Mouse (Mus musculus): ENCODE data around the gene Slc16a1.
A peak's percentile ranks its signal among the peaks of the same experiment; 100 is the strongest.

Slc16a1 gene

DNA sequence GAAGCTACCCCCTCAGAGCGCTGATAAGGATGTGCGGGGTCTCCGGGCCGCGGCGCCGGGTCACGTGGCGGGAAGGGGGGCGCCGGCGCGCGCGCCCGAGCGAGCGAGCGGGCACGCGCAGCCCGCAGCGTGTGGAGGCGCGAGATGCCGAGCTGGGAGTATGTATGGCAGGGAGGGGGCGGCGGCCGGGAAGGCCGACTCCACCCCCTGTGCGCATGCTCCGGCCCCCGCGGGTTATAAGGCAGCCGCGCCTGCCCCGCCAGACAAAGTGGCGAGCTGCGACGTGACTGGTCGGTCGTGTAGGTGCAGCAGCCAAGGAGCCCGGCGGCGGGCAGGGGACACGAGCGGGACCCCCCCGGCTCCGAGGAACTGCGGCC lies at the start of gene Slc16a1:
TSS of gene Slc16a1 (plus strand) at position 266 of the 377 bp plus-strand sequence.
- peak; percentile 93 for DNase-seq

DNA sequence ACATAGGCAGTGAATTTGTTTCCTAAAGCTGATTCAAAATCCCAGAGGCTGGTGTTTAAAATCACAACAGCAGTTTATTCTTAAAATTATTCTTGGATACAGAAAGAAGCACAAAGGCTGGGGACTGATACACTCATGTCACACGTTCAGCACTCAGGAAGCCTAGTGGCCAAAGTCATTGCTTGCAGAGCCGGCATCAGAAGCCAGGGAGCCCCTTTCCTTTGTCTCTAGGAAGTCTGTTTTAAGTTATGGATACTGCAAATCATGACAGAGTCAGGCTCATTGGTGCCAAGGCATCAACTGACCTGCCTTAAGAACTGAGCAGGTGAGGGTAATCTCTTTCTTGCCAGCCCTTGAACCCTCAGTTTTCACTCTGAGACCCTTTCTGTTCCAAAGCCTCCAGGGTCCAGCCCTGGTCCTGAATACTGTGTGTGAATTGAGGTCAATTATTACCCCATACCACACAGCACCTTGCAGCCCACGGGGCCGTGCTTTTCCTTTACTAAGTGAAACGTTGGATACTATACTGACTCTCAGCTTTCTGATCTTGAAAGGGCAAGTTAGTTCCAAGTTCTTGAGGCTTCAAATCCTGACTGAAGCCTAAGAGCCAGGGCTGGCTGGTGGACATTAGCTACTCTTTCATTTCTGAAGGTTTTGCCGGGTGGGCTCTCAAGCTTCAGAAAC lies 41.9 kb upstream of the Slc16a1 start:
- DNase-seq: no peak

DNA sequence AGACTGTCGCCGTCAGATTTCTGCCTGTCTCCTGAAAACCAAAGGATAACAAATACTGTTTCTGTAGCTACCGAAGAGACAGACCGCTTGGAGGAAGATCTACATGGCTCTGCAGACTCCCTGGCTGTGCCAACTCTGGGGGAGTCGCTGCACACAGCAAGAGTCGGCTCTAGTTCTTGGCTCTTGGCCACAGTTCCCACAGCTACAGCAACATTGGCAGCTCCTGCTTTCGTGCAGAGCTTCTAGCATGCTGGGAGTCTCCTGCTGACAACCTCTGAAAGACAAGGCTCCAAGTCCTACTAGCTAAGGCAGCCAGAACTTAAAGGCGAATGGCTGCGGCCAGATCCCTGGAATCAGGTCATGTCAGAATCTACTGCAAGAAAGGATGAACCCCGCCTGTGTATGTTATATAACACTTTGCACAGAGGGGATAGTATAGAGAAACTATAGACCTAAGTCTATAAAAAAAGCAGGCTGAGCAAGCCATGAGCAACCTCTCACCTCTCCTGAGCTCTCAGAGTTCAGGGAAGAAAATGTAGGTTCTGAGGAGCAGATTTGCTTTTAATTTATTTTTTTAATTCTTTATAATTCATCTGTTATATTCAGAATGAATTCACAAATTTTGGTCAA lies 41.2 kb upstream of the Slc16a1 start:
- peak; percentile 91 for DNase-seq

DNA sequence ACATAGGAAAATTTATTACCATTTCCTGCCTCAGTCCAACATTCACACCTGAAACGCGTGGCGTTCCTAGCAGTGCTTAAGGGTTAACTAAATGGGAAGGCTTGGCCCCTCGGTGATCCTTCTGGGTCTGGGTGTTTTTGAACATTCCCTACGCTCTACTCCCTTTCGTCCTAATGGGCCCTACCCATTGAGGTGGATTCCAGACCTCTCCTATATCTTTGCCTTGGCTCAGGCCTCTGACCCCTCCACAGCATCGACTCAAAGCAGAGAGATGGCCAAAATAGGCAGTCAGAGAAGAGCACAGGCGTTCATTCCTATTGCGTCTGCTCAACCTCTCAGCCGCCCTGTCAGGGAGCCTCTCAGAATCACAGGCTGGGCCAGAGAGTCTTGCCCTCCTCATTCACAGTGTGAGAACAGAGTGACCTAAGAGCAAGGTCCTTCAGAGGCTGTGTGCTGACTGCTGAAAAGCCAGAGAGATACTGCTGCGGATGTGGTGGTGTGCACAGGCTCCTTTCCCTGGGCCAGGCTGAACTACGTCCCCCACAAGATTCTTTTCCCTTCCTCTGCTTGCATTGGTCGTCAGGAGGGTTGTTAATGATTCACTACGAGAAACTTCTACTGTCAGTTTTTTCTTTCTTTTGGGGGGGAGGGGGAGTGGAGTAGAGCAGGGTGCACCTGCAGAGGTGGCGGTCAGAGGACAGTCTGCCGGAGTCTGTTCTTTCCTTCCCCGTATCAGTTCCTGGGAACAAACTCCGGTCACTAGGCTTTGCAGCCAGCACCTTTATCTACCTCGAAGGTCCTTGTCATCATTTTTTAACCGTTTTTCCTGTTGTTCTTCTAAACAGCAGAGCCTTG lies 38.9 kb upstream of the Slc16a1 start:
- peak; percentile 21 for DNase-seq

DNA sequence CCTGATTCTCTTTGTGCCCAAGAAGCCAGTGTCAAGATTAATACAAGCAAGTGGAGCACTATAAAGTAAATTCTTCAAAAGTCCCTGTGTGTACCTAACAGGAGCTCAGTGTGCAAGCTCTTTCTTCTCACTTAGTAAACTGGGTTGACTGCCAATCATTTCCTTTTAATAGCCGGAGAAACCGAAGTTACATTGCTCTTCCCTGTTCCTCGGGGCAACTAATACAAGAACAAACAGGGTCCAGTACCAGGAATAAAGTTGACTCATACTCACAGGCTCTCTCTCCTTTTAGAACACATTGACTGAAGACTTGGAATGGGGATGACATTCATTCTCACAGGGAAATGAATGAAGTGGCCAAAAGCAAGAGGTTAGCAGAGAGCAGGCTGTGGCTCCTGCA lies 37.8 kb upstream of the Slc16a1 start:
- DNase-seq: no peak

DNA sequence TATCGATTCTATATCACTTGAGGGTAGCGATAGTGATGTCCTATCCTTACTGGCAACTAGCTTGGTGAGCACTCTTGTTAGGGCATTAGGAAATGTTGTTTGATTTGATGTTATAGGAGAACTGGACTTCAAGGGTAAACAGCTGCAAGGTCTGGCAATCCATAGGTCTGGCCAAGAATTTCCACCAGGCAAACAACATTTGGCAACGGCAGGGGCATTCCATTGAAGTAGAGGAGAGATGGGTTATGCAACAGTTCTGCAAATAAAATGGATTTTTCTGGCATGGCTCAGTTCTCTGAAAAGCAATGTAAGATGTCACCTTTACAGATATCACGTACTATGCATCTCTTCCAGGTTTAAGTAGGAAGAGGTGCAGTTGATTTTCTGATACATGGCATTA lies 36.8 kb upstream of the Slc16a1 start:
- no peak for DNase-seq

DNA sequence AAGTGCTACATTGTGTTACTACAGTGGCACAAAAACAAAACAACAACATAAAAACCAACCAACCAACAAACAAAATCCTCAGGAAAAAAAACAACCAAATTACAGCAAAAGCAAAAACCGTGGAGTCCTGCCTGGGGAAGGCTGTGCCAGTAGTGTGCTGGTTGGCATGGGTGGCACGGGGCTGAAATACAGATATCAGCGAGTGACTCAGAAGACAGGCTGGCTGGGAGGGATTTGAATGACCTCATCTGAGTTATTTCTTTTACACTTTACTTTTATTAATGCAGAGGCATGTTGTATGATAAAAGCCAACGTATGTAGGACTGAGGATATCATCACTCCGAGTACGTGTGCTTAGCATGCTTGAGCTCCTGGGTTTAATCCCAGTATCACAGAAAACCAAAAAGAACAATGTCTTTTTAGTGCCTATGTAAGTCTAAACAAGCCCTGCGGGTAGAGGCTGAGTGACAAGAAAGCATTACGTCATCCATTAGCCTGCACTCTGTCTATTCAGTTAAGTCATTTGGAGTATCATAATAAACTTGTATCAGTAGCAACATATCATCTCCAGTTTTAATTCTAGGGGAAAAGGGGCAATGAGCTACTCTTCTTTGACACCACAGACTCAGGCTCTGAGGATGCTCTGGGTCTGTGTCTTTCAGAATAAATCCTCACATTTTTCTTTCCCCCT lies 28.6 kb upstream of the Slc16a1 start:
- DNase-seq: no peak

DNA sequence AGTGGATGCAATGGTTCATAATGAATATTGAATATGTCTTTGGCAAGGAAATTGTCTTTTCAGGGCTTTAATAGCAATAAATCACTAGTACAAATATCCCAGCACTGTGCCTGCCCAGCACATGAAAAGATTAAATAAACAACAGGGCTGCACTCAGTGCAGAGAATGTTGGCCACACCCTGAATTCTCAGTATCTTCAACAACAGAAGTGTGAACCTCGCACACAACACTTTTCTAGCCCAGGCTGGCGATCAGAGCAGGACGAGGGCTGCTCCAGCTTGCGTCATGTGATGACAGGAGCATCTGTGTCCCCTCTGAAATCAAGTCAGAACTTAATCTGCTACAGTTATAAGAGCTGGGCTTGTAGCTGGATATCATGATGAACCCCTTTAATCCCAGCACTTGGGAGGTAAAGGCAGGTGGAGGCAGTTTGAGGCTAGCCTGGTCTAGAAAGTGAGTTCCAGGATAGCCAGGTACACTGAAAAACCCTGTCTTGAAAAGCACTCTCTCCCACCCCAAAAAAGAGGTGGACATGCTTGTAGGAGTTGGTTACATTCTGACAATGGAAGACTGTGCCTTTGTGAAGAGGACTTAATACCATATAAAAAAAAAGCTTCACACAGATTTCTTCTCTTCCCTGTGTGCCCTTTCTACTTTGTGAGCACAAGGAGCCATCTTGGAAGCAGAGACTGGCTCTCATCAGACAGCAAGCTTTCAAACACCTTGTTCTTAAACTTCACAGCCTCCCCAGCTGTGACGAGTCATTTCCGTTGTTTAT lies 27.8 kb upstream of the Slc16a1 start:
- no peak for DNase-seq

DNA sequence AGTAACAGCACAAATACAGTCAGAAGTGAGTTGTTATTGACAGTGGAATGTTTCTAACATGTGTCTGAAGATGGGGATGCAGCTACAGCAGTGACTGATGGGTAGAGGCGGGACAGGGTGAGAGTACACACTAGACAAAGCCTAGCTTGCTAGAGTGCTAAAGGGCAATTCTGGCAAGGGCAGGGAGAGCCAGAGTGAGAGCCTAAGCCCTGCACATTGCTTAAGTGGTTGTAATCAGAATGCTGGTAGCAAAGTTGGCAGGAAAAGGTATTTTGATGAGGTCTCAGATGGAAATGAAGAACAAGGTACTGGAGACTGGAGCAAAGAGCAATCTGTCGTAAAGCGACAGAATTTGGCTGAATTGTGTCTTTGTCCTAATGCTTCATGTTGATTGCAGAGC lies 26.5 kb upstream of the Slc16a1 start:
- no peak for DNase-seq

DNA sequence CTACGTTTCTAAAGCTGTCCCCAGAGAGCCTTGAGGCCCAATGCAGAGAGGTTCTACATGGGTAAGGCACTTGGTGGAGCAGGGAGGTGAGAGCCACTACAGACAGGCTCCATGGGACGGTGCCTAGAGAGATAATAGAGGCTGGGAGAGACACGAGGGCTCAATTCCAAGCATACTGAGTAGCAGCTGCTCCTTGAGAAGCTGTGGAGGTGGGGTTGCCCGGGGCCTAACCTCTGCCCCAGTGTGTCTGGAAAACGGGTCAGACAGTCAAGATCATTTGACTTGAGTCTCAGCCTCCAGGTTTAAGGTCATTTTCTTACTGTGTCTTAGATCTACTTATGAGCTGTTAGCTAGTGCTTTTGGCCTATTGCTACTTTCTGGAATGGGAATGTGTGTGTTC lies 25.4 kb upstream of the Slc16a1 start:
- DNase-seq: no peak

DNA sequence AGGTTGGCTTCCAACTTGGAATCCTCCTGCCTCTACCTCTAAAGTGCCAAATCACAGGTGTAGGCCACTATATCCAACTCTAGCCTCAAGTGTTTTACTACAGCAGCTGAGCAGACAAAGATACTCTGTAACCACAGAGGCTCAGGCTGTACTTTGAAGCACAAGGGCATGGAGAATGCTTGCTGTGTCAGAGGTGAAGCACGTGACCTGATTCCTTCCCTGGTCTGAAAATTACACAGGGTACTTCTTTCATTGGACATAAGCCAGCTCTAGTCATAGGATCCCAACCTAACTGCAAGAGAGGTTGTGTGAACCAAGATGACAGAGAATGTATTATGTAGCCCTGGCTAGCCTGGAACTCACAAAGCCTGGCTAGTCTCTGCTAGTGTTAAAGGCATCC lies 24.4 kb upstream of the Slc16a1 start:
- no peak for DNase-seq

DNA sequence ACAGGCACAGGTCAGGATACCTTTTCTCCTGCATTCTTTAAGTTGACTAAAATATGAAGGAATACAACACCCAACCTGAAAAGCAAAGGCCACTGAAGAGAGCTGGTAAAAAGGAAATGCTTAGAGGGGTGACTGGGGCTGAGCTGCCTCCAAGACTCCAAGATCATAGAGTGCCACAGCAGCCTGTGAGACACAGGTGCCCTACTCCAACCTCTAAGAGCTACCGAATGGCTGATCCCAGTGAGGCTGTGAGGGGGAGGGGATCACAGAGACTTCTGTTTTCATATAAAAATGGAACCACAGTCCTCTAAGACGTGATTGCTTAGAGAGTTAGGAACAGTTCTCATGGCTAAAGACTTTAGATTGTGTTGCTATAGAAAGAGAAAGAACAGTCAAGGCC lies 23.3 kb upstream of the Slc16a1 start:
- no peak for DNase-seq

DNA sequence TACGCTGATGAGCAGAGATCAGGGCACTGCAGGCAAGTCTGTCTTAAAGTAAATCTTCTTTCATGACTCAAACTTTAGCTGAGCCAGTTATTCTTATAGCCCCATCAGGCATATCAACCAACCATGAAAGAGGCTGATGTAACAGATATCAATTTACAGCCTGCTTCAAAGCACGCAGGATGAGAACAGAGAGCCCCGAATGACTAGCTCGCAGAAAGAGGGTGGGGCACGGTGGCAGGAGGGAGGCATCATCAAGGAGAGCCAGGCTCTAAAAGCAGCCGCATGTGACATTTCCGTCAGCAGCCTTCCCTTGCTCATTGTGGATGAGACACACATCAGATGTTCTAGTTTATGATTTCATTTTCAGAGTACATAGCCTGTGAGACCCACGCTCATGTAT lies 22.3 kb upstream of the Slc16a1 start:
- no peak for DNase-seq

DNA sequence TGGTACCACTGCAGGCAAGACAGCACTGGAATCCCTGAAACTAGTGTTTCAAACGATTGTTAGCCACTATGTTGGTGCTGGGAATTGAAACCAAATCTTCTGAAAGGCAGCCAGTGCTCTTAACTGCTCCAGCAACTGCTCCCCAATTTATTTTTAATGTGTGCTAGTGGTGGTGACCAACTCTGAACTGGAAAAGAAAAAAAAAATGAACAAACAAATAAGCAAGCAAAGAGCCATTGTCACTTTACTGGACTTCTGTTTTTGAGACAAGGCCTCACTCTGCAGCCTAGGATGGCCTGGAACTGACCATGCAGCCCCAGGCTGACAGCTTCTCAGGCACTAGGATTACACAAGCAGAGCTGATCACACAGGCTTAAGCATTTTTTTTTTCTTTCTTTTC lies 16.6 kb upstream of the Slc16a1 start:
- DNase-seq: no peak

DNA sequence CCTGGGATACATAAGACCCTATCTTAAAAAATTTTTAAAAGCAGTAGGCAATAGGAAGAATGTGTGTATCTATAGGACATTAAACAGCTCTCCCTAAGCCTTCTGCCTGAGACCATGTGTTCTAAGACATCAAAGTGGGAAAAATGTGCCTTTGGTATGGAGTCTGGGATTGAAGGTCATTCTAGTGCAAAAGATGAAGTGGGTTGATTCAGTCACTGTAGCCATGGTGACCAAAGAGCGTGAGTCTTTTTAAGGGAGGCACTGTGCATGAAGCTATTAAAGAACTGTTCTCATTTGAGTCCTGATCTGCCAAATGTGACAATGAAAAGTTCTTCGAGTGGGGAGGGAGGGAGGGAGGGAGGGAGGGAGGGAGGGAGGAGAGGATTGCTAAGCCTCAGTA lies 8.7 kb upstream of the Slc16a1 start:
- no peak for DNase-seq

DNA sequence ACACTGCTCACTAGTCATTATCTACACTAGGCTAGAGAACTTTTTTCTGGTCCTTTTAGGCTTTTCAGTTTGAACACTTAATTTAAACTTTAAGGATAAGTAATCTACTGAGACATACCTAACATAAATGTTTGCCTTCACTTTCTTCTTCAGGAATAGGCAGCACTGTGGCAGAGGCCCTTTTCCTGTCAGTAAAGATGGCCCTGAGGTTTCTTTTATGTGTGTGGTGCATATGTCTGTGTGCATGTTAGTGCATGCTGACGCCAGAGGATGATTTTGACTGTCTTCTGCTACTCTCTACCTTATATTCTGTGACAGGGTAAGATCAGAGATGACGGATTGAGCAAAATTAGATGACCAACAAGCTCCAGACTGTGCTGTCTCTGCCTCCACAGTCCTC lies 7.5 kb upstream of the Slc16a1 start:
- DNase-seq: no peak

DNA sequence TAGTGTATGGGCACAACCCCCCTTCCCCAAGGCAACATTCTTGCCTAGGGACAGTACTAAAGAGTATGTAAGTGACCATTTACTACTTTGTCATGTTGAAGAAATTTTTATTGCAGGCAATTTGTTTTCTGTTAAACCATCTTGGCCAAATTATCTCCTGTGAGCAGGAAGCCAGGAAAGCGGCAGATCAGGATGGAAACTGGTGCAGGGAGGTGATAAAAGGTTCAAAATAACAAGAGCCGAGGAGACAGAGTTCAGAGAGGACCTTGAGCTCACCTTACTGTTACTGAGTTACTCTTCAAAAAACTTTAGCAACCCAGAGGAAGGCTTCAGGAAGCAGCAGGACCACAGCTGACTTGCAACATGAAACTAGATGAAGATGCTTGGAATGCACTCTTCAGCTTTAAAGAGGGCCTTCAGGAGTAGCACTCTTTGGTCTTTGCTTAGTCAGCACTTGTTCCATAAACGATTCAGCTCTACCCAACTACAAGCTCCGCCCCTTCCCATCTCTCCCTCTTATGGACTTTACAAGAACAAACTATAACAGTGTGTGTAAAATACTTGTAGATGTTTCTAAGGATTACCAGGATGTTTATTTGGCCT lies 5.8 kb upstream of the Slc16a1 start:
- DNase-seq: no peak

DNA sequence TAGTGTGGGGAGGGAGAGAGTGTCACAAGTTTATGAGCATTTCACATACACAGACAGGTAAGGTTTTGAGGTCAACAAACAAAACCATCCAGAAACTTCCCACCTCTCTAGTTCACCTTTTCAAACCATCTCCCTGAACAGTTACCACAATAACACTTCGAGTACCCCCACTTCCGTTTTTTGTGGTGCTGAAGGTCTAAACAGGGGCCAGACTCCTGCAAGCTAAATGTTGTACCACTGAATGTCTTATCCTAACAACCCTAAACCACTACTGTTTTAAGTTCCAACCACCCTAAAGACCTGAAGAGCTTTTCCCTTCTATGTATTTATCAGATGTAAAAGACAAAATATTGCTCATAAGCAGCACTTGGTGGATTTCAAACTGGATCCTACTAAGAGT lies 2.0 kb upstream of the Slc16a1 start:
- DNase-seq: no peak

DNA sequence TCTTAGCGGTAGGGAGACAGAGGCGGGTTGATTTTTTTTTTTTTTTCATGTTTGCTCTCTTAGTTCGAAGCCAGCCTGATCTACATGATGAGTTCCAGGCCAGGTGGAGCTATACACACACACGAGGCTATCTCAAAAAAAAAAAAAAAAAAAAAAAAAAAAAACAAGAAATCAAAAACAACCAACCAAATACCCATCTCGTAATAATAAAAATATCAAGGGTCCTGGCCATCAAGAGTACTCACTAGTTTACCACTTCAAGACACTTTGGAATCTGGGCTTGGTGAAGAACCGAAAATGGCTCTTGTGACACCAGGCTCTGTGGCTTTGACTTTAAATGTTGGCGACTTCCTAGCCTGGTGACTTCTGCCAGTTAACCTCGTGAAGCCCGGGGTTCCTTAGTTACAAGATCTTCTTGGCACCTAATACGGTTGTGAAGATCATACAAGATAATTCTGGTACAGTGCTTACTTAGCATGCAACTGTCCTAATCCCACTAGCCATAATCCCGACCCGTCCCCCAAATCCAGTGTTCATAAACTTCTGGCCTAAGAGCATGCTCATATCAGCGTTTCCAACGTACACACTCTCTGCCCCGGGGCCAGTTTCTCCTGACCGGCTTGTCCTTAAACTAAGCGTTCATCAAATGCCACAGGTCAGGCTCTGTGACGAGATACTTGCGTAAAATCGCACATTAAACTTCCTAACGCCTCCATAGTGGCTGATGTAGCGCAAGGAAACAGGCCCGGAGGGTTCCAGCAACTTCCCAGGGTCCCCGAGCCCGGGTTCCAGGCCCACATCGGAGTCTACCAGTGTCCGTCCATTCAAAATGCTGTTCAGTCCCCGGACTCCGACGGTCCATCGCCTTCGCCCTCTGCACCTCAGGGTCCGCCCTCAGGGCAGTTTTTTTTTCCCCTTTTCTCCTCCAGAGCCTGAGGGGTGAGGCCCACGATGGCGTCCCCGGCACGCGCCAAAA lies 753 bp upstream of the Slc16a1 start:
- DNase-seq: no peak

DNA sequence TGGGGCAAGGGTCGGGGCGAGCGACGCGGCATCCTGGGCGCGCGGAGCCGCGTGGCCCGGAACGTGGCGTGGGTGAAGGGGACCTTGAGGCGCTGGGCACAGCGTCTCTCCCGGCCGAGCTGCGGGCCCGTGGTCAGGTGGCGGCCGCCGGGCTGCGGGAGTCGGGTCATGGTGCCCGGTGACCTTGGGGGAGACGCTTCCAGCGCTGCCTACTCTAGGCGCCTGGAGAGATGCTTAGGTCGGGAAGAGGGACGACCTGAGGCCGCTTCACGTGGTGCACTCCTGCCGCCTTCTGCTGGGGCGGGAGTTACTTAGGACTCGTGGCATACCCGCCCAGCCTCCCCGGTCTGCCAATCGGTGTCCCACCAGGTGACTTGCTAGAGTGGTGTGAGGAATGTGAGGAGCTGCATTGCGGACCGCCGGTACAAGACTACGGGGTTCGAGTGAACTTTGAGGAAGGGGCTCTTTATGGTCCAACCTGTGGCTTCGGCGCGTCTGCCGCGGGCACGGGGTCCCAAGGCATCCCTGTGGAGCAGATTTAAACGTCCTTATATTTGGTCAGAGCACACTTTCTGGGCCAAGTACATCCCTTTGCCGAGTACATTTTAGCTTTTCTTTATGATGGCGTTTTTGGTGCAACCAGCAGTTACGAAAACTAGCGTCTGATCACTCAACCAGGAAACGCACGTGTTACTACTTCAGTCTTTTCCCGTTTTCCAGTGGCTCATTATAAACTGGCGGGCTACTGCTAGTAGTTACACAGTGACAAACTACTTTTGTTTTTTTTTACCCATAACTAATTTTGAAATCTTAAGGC lies 672 bp downstream of the Slc16a1 start:
- peak; percentile 63 for DNase-seq
